In the genomic region with DNA sequence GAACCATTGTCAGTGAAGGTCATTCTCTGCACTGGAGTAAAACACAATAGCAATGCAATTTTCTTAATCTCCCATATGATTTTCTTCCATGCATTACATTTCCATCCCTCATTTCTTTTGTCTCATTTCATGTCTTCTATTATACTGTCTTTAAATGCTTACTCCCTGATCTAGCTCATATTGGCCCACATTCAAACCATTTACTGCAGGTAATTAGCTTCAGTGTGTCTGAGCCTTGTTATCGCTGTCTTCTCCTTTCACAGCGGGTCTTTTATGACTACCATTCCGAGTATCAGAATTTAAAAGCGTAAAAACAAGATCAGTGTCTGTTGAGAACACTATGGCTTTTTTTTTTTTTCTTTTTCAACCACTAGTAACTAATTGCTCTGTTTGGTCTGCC, we compare ENCODE assay signal across 22 mouse cellular contexts.
A peak's percentile ranks its signal among the peaks of the same experiment; 100 is the strongest.
DNase-seq lines count a peak whose midpoint lies in the region; ATAC-seq and TF ChIP-seq lines count a peak whose summit lies in the region.
"Had no signal": no experiment of that assay in that cellular context is flagged by ENCODE, and none has a peak within 500 bp of the region (broad histone marks: within the 10 kb centered on the region; RNA-seq: fewer than 3 reads in every experiment).

No protein-coding gene starts in this region.

- H3K9ac ChIP-seq in hindbrain, embryonic 13.5 days, result no peak overlapping the region
- no peak overlapping the region for H3K9ac ChIP-seq in hindbrain, embryonic 11.5 days (ENCODE audit: low read depth, low read length)
- H3K9ac ChIP-seq in midbrain, embryonic 16.5 days (ENCODE audit: low read depth, low read length), result no peak overlapping the region
- no peak overlapping the region for H3K9ac ChIP-seq in midbrain, postnatal 0 days (replicated peaks; ENCODE audit: low read length, poor library complexity, severe bottlenecking)
- no peak overlapping the region for H3K9ac ChIP-seq in forebrain, embryonic 13.5 days
- H3K9ac ChIP-seq in neural tube, embryonic 14.5 days (replicated peaks; ENCODE audit: low read depth, low read length), result no peak overlapping the region
- H3K9ac ChIP-seq: heart, embryonic 13.5 days; hindbrain, embryonic 15.5 days had no signal

- H3K27me3 ChIP-seq in hindbrain, embryonic 13.5 days, result no peaks in the 10 kb centered on the region
- H3K27me3 ChIP-seq in hindbrain, embryonic 11.5 days (ENCODE audit: control insufficient read depth, insufficient read depth, low read length), result no peaks in the 10 kb centered on the region
- H3K27me3 ChIP-seq in midbrain, embryonic 16.5 days (ENCODE audit: control insufficient read depth, insufficient read depth, low read depth, low read length), result no peaks in the 10 kb centered on the region
- no peaks in the 10 kb centered on the region for H3K27me3 ChIP-seq in midbrain, postnatal 0 days (ENCODE audit: insufficient read depth, low read length)
- no peaks in the 10 kb centered on the region for H3K27me3 ChIP-seq in forebrain, embryonic 13.5 days
- H3K27me3 ChIP-seq in neural tube, embryonic 14.5 days (ENCODE audit: control insufficient read depth, insufficient read depth, low read length), result no peaks in the 10 kb centered on the region
- H3K27me3 ChIP-seq: CH12.LX; heart, embryonic 13.5 days; hindbrain, embryonic 15.5 days had no signal

- H3K4me3 ChIP-seq in hindbrain, embryonic 13.5 days, result no peak overlapping the region
- no peak overlapping the region for H3K4me3 ChIP-seq in hindbrain, embryonic 11.5 days (ENCODE audit: low read depth, low read length)
- H3K4me3 ChIP-seq in midbrain, embryonic 16.5 days (ENCODE audit: low read depth, low read length), result no peak overlapping the region
- no peak overlapping the region for H3K4me3 ChIP-seq in midbrain, postnatal 0 days (ENCODE audit: low read depth, low read length)
- no peak overlapping the region for H3K4me3 ChIP-seq in forebrain, embryonic 13.5 days
- H3K4me3 ChIP-seq in neural tube, embryonic 14.5 days (ENCODE audit: low read depth, low read length), result no peak overlapping the region
- H3K4me3 ChIP-seq: embryonic facial prominence, embryonic 10.5 days; gastrocnemius, adult 2 months; heart, embryonic 13.5 days; hindbrain, embryonic 15.5 days had no signal

- DNase-seq in hindbrain, embryonic 11.5 days (ENCODE audit: low spot score), result no peak
- no peak for DNase-seq in midbrain, postnatal 0 days (ENCODE audit: low spot score)
- no peak for DNase-seq in spleen, postnatal 14 days (ENCODE audit: low spot score in 2 of 2)
- DNase-seq in lung, postnatal 4 days, result no peak
- DNase-seq: adrenal gland, postnatal 14 days; cerebellum, adult 2 months; cerebellum, postnatal 10 days; gastrocnemius, adult 2 months; gastrocnemius, postnatal 25 days; heart, adult 11 months; heart, postnatal 36 days; kidney, adult 18-20 months had no signal

- 69% methylated on average over 4 of the region's 4 CpGs for WGBS in hindbrain, embryonic 13.5 days
- WGBS in hindbrain, embryonic 11.5 days, result 88% methylated on average over 4 of the region's 4 CpGs
- 60% methylated on average over 4 of the region's 4 CpGs for WGBS in midbrain, embryonic 16.5 days
- 71% methylated on average over 4 of the region's 4 CpGs for WGBS in midbrain, postnatal 0 days
- 40% methylated on average over 4 of the region's 4 CpGs for WGBS in forebrain, embryonic 13.5 days
- 9% methylated on average over 4 of the region's 4 CpGs for WGBS in neural tube, embryonic 14.5 days

- H3K27ac ChIP-seq in hindbrain, embryonic 13.5 days, result no peak overlapping the region
- H3K27ac ChIP-seq in hindbrain, embryonic 11.5 days (ENCODE audit: low read depth, low read length), result no peak overlapping the region
- H3K27ac ChIP-seq in midbrain, embryonic 16.5 days (ENCODE audit: low read length), result no peak overlapping the region
- H3K27ac ChIP-seq in midbrain, postnatal 0 days (ENCODE audit: low read depth, low read length), result no peak overlapping the region
- no peak overlapping the region for H3K27ac ChIP-seq in forebrain, embryonic 13.5 days
- peak overlapping the region; percentile 49; the same call in 1 of the 2 replicates for H3K27ac ChIP-seq in neural tube, embryonic 14.5 days (ENCODE audit: low read depth, low read length)
- H3K27ac ChIP-seq: embryonic facial prominence, embryonic 10.5 days; gastrocnemius, adult 2 months; heart, embryonic 13.5 days; hindbrain, embryonic 15.5 days had no signal

- no peak overlapping the region for H3K4me2 ChIP-seq in hindbrain, embryonic 13.5 days
- no peak overlapping the region for H3K4me2 ChIP-seq in hindbrain, embryonic 11.5 days (replicated peaks; ENCODE audit: low read depth, low read length)
- H3K4me2 ChIP-seq in midbrain, embryonic 16.5 days (ENCODE audit: low read length), result no peak overlapping the region
- no peak overlapping the region for H3K4me2 ChIP-seq in midbrain, postnatal 0 days (ENCODE audit: low read depth, low read length, poor library complexity, severe bottlenecking)
- peak overlapping the region; percentile 24; the same call in 1 of the 2 replicates for H3K4me2 ChIP-seq in forebrain, embryonic 13.5 days
- H3K4me2 ChIP-seq in neural tube, embryonic 14.5 days (ENCODE audit: low read depth, low read length), result no peak overlapping the region
- H3K4me2 ChIP-seq: heart, embryonic 13.5 days; hindbrain, embryonic 15.5 days had no signal

- H3K9me3 ChIP-seq in hindbrain, embryonic 13.5 days, result no peaks in the 10 kb centered on the region
- H3K9me3 ChIP-seq in hindbrain, embryonic 11.5 days (ENCODE audit: control insufficient read depth, low read length), result no peaks in the 10 kb centered on the region
- H3K9me3 ChIP-seq in midbrain, embryonic 16.5 days (replicated peaks; ENCODE audit: control insufficient read depth, low read length, poor library complexity, severe bottlenecking), result no peaks in the 10 kb centered on the region
- H3K9me3 ChIP-seq in midbrain, postnatal 0 days (ENCODE audit: low read length), result no peaks in the 10 kb centered on the region
- no peaks in the 10 kb centered on the region for H3K9me3 ChIP-seq in forebrain, embryonic 13.5 days (replicated peaks)
- no peaks in the 10 kb centered on the region for H3K9me3 ChIP-seq in neural tube, embryonic 14.5 days (ENCODE audit: control insufficient read depth, low read length)
- H3K9me3 ChIP-seq: embryonic facial prominence, embryonic 10.5 days; heart, embryonic 13.5 days; hindbrain, embryonic 15.5 days had no signal

- ATAC-seq in hindbrain, embryonic 13.5 days (ENCODE audit: low FRiP score), result 0 out of 2 replicates have a peak, but pooled peaks have one; percentile 28
- no peak for ATAC-seq in hindbrain, embryonic 11.5 days (ENCODE audit: low FRiP score)
- ATAC-seq in midbrain, embryonic 16.5 days, result 0 out of 2 replicates have a peak, but pooled peaks have one; percentile 21
- ATAC-seq in midbrain, postnatal 0 days (ENCODE audit: low FRiP score), result no peak
- peak; percentile 39; the same call in 1 of the 2 replicates for ATAC-seq in forebrain, embryonic 13.5 days
- peak; percentile 74 for ATAC-seq in neural tube, embryonic 14.5 days (ENCODE audit: low read depth)
- ATAC-seq: activated CD4-positive, CD25-positive, alpha-beta regulatory T cell, adult 4 months; Patski had no signal

- TF ChIP-seq CTCF in midbrain, postnatal 0 days (IDR thresholded peaks at IDR 0.05), result no peak

- no peaks in the 10 kb centered on the region for H3K4me1 ChIP-seq in hindbrain, embryonic 13.5 days (replicated peaks)
- no peaks in the 10 kb centered on the region for H3K4me1 ChIP-seq in hindbrain, embryonic 11.5 days (replicated peaks; ENCODE audit: control insufficient read depth, insufficient read depth, low read length)
- H3K4me1 ChIP-seq in midbrain, embryonic 16.5 days (ENCODE audit: control insufficient read depth, insufficient read depth, low read length), result no peaks in the 10 kb centered on the region; the same call in 1 of the 2 replicates
- no peaks in the 10 kb centered on the region for H3K4me1 ChIP-seq in midbrain, postnatal 0 days (ENCODE audit: insufficient read depth, low read length)
- H3K4me1 ChIP-seq in forebrain, embryonic 13.5 days, result 0 out of 2 replicates have a peak, but pooled peaks cover 11% of the 10 kb centered on the region
- H3K4me1 ChIP-seq in neural tube, embryonic 14.5 days (ENCODE audit: control insufficient read depth, insufficient read depth, low read length), result no peaks in the 10 kb centered on the region
- H3K4me1 ChIP-seq: embryonic facial prominence, embryonic 10.5 days; heart, embryonic 13.5 days; hindbrain, embryonic 15.5 days had no signal

- H3K36me3 ChIP-seq in hindbrain, embryonic 13.5 days, result no peaks in the 10 kb centered on the region
- no peaks in the 10 kb centered on the region for H3K36me3 ChIP-seq in hindbrain, embryonic 11.5 days (ENCODE audit: control insufficient read depth, insufficient read depth, low read length)
- H3K36me3 ChIP-seq in midbrain, embryonic 16.5 days (ENCODE audit: control insufficient read depth, insufficient read depth, low read length), result no peaks in the 10 kb centered on the region
- H3K36me3 ChIP-seq in midbrain, postnatal 0 days (ENCODE audit: insufficient read depth, low read length), result no peaks in the 10 kb centered on the region
- no peaks in the 10 kb centered on the region for H3K36me3 ChIP-seq in forebrain, embryonic 13.5 days (ENCODE audit: poor library complexity, severe bottlenecking)
- no peaks in the 10 kb centered on the region for H3K36me3 ChIP-seq in neural tube, embryonic 14.5 days (ENCODE audit: control insufficient read depth, insufficient read depth, low read length)
- H3K36me3 ChIP-seq: embryonic facial prominence, embryonic 10.5 days; heart, embryonic 13.5 days; hindbrain, embryonic 15.5 days had no signal

Comparison
In these comparisons a context has a peak if more than half of its experiments do, and no peak if none do; other contexts are left out.
1. ATAC-seq: peak in hindbrain, embryonic 13.5 days (single experiment), midbrain, embryonic 16.5 days (single experiment), forebrain, embryonic 13.5 days (single experiment) and neural tube, embryonic 14.5 days (single experiment); none in hindbrain, embryonic 11.5 days (single experiment) and midbrain, postnatal 0 days (single experiment).